Mouse (Mus musculus) urinary bladder, postnatal 25 days (tissue): Measurements from ENCODE around the gene Plxnc1.

Source experiments
- DNase-seq: peaks from one replicate; pipeline ENCODE4 v3.0.0; 2022; ENCODE audit warnings: low spot score

Plxnc1 gene

DNA sequence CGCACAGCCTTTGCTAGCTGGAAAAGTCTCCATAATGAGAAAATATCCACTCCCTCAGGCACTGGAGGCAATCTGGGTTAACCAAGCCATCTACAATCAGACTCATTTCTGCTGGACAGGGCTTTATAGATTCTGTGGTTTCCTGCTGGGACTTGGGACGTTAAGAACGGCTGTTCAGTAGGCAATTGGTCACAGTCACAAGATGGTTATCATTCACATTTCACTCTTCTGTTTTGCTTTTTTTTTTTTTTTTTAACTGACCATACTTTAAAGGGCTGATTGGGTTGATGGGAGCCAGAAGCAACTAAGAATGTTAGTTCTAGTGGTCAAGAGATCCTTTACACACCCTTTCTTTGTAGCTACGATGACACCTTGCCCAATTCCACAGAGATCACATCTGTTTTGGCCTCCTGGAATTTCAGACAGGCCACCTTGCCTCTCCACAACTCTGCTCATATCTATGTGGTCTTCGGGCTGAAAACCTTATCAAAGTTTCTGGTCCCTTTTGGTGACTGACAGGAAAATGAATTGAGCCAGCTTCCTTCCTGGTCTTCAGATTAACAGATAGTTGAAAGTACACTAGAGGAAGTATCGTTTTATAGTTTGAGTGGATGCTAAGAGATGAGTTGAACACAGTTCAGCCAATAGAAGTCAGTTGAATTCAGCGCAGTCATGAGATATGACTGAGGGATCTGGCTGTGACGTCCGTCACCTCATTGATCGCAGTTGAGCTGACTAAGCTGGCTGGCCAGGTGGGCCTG lies 3.5 kb upstream of the Plxnc1 start:
- DNase-seq = no peak

- no peak for DNase-seq
Measured at GRCm38 (mm10) chr10:94947386-94947785, 2.8 kb upstream of the Plxnc1 start.

DNA sequence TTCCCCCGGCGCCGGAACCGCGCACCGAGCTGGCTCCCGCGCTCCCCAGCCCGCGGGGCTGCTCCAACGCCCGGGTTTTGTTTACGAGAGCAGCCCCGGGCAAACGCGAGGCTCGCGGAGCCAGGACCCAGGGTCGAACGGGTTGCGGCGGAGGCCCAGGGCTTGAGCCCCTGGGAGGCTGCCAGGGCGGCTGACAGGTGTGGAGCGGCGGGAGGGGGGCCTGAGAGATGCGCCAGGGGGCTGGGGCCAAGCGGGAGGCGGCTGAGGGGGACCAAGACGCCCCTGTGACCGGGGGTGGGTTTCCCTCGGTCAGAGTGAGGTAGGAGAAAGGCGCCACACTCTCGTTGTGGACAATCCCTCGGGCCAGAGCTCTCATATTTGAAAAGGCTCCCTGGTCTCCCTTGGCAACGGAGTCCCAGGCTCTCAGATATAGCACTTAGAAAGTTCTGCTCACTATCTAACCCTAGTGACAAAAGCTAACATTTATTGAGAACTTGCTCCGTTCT lies 624 bp upstream of the Plxnc1 start:
- DNase-seq = no peak

GRCm38 (mm10) chr10:94943846-94944690 lies 567 bp downstream of the Plxnc1 start:
- peak; percentile 23 for DNase-seq

GRCm38 (mm10) chr10:94943401-94943845 lies 1.2 kb downstream of the Plxnc1 start:
- DNase-seq = no peak

DNA sequence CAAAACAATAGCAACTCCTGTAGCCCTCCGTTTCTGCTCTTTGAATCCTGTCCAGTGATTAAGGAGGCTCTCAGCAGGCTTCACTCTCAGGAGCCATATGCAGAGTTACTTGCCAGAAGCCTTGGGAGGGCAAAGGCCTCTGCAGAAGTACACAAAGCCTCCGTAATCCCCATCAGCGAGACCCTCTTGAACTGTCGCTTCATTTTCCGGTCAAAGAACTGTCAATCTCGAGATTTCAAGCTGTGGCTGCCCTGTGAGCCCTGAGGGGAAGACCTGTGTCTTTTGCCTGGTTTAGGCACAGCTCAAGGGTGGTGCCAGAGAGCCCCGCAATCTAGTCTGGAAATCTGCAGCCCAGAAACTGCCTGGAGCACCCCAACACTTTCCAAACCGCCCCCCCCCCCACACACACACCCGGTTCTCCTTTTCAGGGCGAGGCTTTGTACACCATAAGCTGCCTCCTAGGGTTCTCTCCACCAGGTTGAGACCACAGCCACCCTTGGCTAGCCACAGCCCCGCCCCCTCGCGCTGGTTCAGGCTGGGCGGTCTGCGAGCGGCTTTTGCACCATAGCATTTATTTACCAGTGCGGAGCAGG lies 2.1 kb downstream of the Plxnc1 start:
- DNase-seq = no peak

DNA sequence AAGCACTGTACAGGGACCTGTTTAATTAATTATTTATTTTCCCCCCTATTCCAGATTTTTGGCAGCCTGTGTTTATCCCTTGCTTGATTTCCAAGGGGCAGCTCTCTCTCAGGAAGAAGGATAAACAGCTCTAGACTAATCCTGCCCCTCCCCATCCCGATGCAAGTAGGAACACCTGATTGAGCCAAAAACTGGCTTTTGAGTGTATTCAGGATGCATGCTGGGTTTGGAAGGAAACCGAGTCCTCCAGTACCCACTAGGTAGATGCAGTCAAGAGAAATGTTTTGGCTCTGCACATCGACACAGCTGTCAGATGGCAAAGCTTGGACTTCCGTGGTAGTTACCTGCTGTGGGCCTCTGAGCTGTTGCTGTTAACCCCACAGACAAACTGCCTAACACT lies 3.1 kb downstream of the Plxnc1 start:
- no peak for DNase-seq

DNA sequence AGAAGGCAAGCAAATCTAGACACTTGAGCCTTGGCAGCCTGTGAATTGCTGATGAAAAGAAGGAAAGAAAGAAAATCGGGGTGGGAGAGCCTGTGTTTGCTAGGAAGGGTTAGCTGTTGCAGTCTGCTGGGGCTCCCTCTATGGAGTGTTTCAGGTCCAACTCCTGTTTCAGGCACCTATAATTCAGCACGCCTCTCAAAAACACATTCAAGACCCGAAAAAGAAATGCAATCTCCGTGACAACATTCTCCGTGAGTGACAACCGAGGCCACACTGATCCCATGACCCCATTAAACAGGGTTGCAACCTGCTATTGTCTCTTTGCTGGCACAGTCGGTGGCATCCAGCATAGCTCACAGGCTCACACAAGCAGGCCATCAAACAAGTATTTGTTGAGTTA lies 3.8 kb downstream of the Plxnc1 start:
- no peak for DNase-seq

GRCm38 (mm10) chr10:94940061-94940460 lies 4.6 kb downstream of the Plxnc1 start:
- no peak for DNase-seq

DNA sequence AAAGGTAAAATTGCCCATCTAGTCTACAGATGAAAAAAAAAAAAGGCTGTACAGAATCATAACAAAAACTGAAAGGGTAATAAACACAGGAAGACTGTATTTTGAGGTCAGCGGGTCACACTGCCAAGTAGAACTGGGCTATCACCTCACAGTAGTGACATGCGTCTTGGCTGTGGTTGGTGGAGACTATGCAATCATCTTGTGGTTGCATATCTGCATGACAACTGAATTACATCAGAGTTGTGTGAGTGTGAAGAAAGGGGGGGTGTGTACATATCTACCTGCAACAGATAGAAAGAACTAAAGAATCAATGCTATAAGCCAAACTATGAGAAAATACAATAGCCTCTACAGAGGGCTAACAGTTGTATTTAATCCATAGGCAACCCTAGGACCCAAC lies 5.7 kb downstream of the Plxnc1 start:
- no peak for DNase-seq

- no peak for DNase-seq
Measured at GRCm38 (mm10) chr10:94938320-94938719, 6.3 kb downstream of the Plxnc1 start.

GRCm38 (mm10) chr10:94935270-94935669 lies 9.4 kb downstream of the Plxnc1 start:
- DNase-seq = no peak

- no peak for DNase-seq
Measured at GRCm38 (mm10) chr10:94934151-94934614, 10.5 kb downstream of the Plxnc1 start.

DNA sequence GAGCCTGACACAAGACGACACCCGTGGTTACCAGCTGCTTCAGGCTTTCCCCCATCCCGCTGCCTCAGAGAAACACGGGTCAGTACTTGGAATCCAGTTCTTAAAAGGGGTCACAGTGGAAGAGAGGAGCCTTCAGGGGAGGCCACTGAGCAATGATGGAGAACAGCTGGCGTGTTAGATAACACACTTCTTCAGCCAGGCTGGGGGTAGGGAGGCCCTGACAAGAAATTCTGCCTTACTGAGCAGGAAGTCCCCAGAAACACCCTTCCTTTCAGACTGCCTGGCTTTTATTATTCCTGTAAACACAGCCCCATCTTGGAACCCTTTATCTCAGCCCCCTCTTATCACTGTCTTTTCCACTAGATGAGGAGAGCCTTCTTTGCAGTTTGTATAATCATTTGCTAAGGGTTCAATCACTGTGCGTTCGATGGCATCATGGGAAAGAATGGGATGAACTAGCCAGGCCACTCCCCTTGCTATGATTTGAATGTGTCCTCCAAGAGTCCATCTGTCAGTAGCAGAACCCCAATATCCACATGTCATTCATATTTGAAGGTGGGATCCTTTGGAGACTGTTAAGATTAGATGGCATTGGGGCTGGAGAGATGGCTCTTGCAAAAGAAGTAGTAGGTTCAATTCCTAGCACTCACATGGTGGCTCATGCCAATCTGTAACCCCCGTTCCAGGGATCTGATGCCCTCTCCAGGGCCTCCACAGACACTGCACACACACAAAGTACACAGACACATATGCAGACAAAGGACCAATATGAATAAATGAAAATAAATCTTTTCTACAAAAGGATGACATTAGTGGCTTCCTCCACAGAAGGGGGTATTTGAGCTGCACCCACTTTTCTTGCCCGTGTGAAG lies 12.4 kb downstream of the Plxnc1 start:
- no peak for DNase-seq

- no peak for DNase-seq
Measured at GRCm38 (mm10) chr10:94928164-94928563, 16.5 kb downstream of the Plxnc1 start.

DNA sequence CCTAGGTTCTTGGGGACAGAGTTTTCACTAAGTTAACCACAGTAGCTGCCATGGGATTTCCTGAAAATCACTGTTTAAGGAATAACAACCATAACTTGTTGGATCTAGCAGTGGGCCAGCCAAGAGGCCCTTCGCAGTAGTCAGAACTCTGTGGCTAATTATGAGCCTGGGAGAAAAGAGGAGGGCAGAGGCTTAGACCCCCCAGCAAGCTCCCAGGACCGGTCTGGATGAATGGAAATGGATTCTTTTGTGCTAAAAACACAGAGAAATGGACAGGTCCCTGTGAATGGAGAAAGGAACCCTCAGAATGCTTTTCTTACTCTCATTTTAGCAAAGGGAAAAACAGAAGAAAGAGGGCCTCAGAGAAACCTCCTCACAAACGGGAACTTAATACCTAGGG lies 18.3 kb downstream of the Plxnc1 start:
- no peak for DNase-seq

DNA sequence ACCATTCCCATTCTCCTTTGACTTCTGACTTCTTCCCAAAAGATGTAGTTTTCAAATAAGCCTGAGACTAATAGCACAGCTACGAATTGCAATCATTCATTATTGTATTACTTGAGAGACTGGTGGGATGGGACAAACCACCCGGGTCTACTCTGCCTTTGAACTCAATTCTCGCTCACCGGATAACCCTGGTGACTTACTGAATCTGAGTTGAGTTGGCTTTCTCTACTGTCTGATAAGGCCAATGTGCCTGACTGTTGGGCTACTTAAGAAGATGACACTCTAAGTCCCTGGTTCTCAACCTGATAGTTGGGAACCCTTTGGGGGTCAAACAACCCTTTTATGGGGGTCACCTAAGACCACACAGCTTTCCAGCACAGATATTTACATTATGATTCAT lies 19.8 kb downstream of the Plxnc1 start:
- no peak for DNase-seq

GRCm38 (mm10) chr10:94924450-94924849 lies 20.2 kb downstream of the Plxnc1 start:
- DNase-seq = no peak

DNA sequence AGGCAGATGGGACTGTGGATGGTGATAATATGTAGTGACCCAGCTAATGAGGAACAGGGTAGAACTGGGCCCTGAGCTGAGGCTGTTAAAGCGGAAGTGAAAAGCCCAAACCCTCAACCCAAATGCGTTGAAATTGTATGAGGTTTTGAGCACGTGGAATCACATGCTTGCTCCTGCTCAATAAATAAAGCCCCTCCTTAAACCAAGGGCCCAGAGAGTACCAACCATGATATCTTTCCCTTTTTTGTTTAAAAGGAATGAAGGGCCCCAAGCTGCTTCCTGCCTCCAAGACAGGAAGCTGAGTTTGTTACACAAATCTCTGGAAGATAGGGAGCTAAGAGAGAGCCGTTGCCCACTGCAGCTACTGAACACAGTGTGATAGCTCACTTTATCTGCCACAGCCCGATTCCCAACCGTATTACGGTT lies 21.3 kb downstream of the Plxnc1 start:
- DNase-seq = no peak

DNA sequence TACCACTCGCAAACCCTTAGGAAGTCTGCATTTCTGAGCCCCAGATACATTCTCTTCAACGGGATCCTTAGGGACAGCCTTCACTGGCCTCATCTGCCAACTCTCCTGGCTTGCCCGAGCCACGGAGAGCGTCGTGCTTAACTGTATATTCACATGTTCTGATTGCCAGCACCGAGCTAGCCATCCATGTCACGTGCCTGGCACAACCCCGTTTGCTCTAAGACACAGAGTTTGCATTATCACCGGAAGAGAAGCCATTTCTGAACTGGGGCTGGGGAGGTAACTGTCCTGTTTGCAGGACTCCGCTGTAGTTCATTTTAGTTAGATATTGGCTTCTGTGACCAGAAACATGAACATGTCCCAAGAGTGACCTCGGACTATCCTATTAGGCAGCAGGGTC lies 21.8 kb downstream of the Plxnc1 start:
- DNase-seq = no peak

DNA sequence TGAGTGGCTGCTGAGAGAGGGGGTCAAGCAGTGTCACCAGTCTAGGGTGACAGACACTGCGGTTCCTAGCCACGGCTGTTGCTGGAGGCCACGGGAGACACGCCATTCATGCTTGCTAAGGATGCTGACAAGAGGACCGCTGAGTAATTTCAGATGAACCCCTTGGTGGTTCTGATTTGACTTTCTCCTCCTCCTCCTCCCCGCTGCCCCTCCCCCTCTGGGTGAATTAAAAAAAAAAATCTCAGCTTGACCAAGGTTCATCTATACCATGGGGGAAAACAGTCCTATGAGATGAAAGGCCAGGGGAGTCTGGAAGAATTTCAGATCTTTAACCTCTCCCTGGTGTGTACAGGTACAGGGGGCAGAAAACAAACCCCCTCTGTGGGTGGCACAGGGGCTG lies 22.9 kb downstream of the Plxnc1 start:
- no peak for DNase-seq

DNA sequence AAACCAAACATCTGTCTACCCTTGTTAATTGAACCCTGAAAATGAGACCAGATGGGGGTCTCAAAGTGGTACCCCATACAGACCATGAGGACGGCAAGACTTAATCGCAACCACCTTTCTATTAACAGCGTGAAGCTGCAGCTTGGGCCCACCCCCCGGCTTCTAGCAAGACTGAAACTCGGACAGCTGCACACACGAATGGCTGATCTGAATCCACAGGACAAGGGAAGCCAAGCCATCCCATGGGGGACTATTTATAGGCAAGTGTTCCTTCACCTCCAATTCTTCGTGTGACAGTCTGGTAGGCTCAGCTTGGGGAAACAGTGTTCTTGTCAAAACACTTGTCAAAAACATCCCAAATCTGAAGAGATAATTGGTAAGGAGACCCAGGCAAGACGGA lies 24.1 kb downstream of the Plxnc1 start:
- DNase-seq = no peak
